In genomic region chr19:41345028-41345741, GRCm38 (mm10) we compare ENCODE assay signal across 9 mouse cellular contexts. TPM values are rescaled to one million over a fixed set of nuclear protein-coding genes. Genes with fewer than 3 reads are reported as not detected.
DNase-seq lines count a peak whose midpoint lies in the region; ATAC-seq and TF ChIP-seq lines count a peak whose summit lies in the region.
"Had no signal": no experiment of that assay in that cellular context is flagged by ENCODE, and none has a peak within 500 bp of the region (broad histone marks: within the 10 kb centered on the region; RNA-seq: fewer than 3 reads in every experiment).

No protein-coding gene starts in this region.

- no peaks in the 10 kb centered on the region for H3K9me3 ChIP-seq in heart, embryonic 13.5 days
- H3K9me3 ChIP-seq in kidney, postnatal 0 days (replicated peaks; ENCODE audit: low read length): no peaks in the 10 kb centered on the region
- no peaks in the 10 kb centered on the region for H3K9me3 ChIP-seq in embryonic facial prominence, embryonic 10.5 days
- H3K9me3 ChIP-seq: embryonic facial prominence, embryonic 13.5 days had no signal

- no peak overlapping the region for H3K9ac ChIP-seq in heart, embryonic 13.5 days
- H3K9ac ChIP-seq in kidney, postnatal 0 days (ENCODE audit: low read depth, low read length): no peak overlapping the region
- H3K9ac ChIP-seq: embryonic facial prominence, embryonic 13.5 days had no signal

- ATAC-seq in heart, embryonic 13.5 days (ENCODE audit: extremely low read depth, insufficient number of reproducible peaks, low FRiP score, low TSS enrichment): no peak
- no peak for ATAC-seq in kidney, postnatal 0 days (replicated peaks; ENCODE audit: low FRiP score, low read depth)

- no peak overlapping the region for H3K4me3 ChIP-seq in heart, embryonic 13.5 days
- H3K4me3 ChIP-seq in kidney, postnatal 0 days (replicated peaks; ENCODE audit: low read depth, low read length): no peak overlapping the region
- no peak overlapping the region for H3K4me3 ChIP-seq in embryonic facial prominence, embryonic 10.5 days
- H3K4me3 ChIP-seq: embryonic facial prominence, embryonic 13.5 days had no signal

- WGBS in heart, embryonic 13.5 days: 64% methylated on average over 11 of the region's 11 CpGs
- WGBS in kidney, postnatal 0 days: 49% methylated on average over 11 of the region's 11 CpGs
- 64% methylated on average over 11 of the region's 11 CpGs for WGBS in embryonic facial prominence, embryonic 10.5 days

- no peak for TF ChIP-seq CTCF in kidney, postnatal 0 days (IDR thresholded peaks at IDR 0.05; ENCODE audit: low read depth)

- DNase-seq in 416B (ENCODE audit: low read depth): peak; percentile 91
- DNase-seq in CD4-positive, CD25-positive, alpha-beta regulatory T cell, adult 2 months (ENCODE audit: low read depth, low spot score): peak; percentile 58
- DNase-seq in kidney, postnatal 0 days (ENCODE audit: low spot score): peak; percentile 38
- peak; percentile 55 to 69 for DNase-seq in lung, postnatal 4 days
- peak; percentile 54 for DNase-seq in thymus, postnatal 25 days
- DNase-seq in embryonic facial prominence, embryonic 10.5 days (ENCODE audit: low spot score): no peak
- no peak for DNase-seq in cerebellum, adult 11 months

- no peaks in the 10 kb centered on the region for H3K27me3 ChIP-seq in heart, embryonic 13.5 days (replicated peaks)
- no peaks in the 10 kb centered on the region for H3K27me3 ChIP-seq in kidney, postnatal 0 days (ENCODE audit: insufficient read depth, low read length)
- no peaks in the 10 kb centered on the region for H3K27me3 ChIP-seq in embryonic facial prominence, embryonic 10.5 days (replicated peaks; ENCODE audit: low read depth, poor library complexity, severe bottlenecking)
- H3K27me3 ChIP-seq: embryonic facial prominence, embryonic 13.5 days had no signal

- no peak overlapping the region for H3K27ac ChIP-seq in heart, embryonic 13.5 days (replicated peaks)
- peak overlapping the region; percentile 38 for H3K27ac ChIP-seq in kidney, postnatal 0 days
- no peak overlapping the region for H3K27ac ChIP-seq in embryonic facial prominence, embryonic 10.5 days (replicated peaks)
- H3K27ac ChIP-seq: embryonic facial prominence, embryonic 13.5 days had no signal

- peaks cover 16% of the 10 kb centered on the region for H3K4me1 ChIP-seq in heart, embryonic 13.5 days
- H3K4me1 ChIP-seq in kidney, postnatal 0 days (replicated peaks; ENCODE audit: insufficient read depth, low read length): 0 out of 2 replicates have a peak, but pooled peaks cover 3% of the 10 kb centered on the region
- peaks cover 14% of the 10 kb centered on the region for H3K4me1 ChIP-seq in embryonic facial prominence, embryonic 10.5 days

- peak overlapping the region; percentile 34; the same call in 1 of the 2 replicates for H3K4me2 ChIP-seq in heart, embryonic 13.5 days
- 0 out of 2 replicates have a peak overlapping the region, but pooled peaks have one; percentile 13 for H3K4me2 ChIP-seq in kidney, postnatal 0 days (ENCODE audit: low read length)
- H3K4me2 ChIP-seq: embryonic facial prominence, embryonic 13.5 days had no signal

- H3K36me3 ChIP-seq in heart, embryonic 13.5 days: no peaks in the 10 kb centered on the region
- H3K36me3 ChIP-seq in kidney, postnatal 0 days (ENCODE audit: insufficient read depth, low read length): no peaks in the 10 kb centered on the region
- H3K36me3 ChIP-seq in embryonic facial prominence, embryonic 10.5 days (replicated peaks): no peaks in the 10 kb centered on the region
- H3K36me3 ChIP-seq: embryonic facial prominence, embryonic 13.5 days had no signal

RNA-seq across cellular contexts. Expression of gene Pik3ap1, which starts 39.7 kb away (rescaled TPM):
- 1.4 and 2.0 TPM in 2 replicates for polyA plus RNA-seq in heart, embryonic 13.5 days (2015; fragmentation: Nextera tagmentation; extraction: Ambion mirVana)
- polyA plus RNA-seq in kidney, postnatal 0 days (2015; fragmentation: Nextera tagmentation; extraction: Ambion mirVana): 1.3 and 1.7 TPM in 2 replicates
- polyA plus RNA-seq in embryonic facial prominence, embryonic 10.5 days (2016; fragmentation: Nextera tagmentation; extraction: Ambion mirVana): 2.5 and 3.0 TPM in 2 replicates

Comparison
In these comparisons a context has a peak if more than half of its experiments do, and no peak if none do; other contexts are left out.
1. DNase-seq: peak in 416B (single experiment), CD4-positive, CD25-positive, alpha-beta regulatory T cell, adult 2 months (single experiment), kidney, postnatal 0 days (single experiment), lung, postnatal 4 days (2 of 2) and thymus, postnatal 25 days (single experiment); none in embryonic facial prominence, embryonic 10.5 days (single experiment) and cerebellum, adult 11 months (single experiment).